Mouse (Mus musculus) cerebellum, adult 18-20 months (tissue): ENCODE data around the gene Tlr9.
A peak's percentile ranks its signal among the peaks of the same experiment; 100 is the strongest.

ENCODE experiments used
- DNase-seq, 2 experiments: peaks; one replicate each; pipeline ENCODE4 v3.0.0; 2021

The Tlr9 gene

DNA sequence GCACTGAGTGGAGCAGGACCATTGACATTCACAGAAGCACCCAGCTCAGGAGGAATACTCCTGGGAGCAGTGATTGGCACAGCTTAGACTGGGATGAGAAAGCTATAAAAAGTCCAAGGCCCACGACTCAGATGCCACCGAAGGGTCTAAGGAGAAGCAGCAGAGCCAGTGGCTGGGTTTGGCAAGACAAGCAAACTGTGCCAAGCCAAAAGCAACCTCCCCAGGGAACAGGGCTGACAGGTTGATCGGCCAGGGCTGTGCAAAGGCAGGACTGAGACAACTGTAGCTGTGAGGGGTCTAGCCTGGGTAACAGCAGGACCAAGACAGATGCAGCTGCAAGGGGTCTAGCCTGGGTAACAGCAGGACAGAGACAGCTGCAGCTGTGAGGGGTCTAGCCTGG lies 10.6 kb downstream of the Tlr9 start:
- DNase-seq, result no peak

DNA sequence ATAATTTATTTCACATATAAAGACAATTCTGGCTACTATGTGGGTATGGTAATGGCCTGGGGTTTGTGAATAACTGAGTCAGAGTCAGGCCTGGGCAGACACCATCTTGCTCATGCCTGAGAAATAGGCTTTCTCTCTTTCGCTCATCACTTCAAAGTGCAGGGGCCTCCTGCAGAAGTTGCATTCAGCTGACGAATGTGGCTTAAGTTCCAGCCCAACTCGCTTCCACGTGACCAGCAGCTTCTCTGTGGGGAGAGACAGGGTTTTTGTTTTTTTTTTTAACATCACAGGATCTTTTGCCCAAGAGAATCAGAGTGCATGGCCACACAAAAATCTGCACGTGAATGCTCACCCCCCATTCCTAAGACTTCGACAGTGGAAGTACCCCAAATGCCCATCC lies 11.6 kb downstream of the Tlr9 start:
- no peak for DNase-seq

DNA sequence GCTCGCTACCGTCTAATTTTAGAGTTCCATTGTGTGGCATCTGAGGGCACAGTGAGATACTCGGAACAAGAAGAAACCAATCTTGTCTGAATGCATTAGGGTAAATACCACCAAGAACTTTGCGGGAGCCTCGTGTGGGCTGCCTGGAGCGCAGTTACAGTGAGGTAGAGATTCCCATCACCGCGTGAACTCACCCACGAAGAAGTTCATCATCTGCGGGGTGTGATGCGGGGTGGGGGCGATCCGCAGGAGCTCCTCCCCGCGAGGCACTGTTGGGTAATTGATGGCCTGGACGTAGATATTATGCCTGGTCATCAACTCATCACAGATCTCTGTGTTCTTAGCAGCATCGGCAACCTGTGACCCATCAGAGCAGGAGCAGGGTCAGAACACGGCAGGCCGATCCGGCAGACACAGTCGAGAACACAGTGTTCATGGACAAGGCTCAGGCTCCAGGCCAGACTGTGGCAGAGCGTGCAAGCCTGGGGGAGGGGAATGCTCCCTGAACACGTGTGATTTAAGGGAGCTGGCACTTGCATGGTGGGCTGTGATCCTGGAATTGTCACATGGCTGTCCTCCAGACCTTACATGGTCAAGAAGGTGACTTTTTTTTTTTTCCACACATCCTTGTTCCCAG lies 12.9 kb downstream of the Tlr9 start:
- no peak for DNase-seq

DNA sequence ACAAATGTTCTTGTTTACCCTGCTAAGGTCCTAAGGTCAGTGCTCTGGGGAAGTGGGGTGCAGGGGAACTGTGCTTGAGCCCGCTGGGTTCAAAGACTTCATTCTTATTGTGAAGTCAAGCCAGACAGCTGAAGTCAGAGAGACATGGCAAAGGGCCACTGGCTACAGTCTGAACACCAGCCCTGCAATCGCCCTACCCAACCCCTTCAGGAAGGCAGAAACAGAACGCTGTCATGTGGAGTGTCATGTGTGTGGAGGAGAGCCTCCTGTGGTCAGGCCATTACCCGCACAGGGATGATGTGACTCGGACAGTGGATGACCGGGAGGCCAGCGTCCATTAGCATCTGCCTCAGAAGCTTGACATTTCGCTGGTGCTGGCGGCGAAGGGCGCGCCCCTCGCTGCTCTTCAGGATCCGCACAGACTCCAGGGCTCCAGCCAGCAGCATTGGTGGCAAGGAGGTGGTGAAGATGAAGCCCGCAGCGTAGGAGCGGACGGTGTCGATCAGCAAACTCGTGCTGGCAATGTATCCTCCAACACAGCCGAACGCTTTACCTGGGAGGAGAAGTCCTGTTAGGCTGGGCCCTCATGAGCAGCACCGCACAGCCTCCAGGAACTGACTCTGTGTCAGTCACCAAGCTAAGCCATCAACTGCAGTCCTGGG lies 13.9 kb downstream of the Tlr9 start:
- no peak for DNase-seq

DNA sequence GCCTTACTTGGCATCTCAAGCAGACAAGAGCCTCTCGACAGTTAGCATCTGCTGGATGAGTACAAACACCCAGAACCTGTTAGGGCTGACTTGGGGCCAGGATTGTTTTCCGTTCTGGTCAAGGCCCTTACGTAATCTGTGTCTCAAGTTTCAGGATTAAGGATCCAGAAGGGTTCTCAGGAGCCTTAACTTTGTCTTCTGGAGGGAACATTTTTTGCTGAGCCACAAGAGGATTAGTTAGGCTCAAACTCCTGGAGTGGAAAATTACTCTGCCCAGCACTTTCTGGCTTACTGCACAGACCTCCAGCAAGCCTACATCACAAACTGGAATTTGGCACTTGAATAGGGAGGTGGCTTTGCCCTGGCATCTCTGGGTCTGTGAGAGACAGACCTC lies 14.4 kb downstream of the Tlr9 start:
- DNase-seq, result no peak

DNA sequence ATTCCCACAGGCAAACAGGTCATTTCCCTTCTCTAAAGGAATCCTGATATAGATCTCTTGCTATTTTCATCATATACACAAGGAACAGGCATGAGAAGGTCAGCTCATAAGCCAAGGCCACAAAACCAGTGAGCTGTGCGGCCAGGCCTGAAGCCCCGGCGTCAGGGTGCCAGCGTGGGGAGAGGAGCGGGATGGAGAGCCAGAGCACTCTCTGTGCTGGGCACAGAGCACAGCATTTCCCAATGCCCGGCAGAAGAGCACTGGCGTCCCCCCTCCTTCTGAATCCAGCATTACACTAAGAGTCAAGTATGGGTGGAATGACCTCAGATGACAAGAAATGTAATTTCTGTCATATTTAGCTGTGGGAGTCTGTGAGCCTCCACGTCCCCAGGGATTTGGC lies 15.0 kb downstream of the Tlr9 start:
- DNase-seq, result no peak

DNA sequence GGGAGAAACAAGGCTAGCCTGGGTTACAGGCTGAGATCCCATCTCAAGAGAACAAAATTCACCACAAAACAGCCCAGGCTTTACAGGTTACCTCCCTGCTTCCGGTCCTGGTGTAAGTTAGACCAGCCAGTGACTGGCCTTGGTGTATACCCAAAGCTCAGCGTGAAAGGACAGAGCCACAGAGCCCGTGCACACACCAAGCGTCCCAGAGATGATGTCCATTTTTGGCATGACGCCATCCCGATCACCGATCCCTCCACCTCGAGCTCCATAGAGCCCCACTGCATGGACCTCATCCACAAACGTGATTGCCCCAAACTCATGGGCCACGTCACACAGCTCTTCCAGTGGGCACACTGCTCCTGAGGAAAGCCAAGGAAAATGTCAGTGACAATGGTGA lies 15.5 kb downstream of the Tlr9 start:
- DNase-seq, result no peak

DNA sequence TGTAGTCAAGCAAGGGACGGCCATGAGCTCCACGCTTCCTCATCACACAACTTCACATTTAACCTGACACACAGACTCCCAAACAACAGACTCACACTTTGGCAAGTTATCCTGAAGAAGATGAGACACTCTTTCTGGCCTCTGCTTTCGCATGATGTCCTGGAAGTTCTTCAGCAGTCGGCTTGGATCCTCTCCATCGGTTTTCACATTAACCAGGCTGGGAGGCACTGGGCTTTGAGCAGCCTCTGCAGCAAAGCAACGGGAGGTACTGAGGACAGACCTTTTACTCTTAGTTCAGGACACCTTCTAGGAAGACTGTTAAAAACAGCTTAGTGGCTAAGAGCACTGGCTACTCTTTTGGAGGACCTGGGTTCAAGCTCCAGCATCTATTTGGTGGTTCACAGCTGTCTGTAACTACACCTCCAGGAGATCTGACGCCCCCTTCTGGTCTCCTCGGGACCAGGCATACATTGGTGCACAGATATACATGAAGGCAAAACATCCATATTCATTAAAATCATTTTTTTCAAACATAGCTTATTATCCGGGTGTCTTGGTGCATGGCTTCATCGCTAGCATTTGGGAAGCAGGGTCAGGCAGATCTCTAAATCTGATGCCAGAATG lies 19.3 kb downstream of the Tlr9 start:
- DNase-seq, result no peak

DNA sequence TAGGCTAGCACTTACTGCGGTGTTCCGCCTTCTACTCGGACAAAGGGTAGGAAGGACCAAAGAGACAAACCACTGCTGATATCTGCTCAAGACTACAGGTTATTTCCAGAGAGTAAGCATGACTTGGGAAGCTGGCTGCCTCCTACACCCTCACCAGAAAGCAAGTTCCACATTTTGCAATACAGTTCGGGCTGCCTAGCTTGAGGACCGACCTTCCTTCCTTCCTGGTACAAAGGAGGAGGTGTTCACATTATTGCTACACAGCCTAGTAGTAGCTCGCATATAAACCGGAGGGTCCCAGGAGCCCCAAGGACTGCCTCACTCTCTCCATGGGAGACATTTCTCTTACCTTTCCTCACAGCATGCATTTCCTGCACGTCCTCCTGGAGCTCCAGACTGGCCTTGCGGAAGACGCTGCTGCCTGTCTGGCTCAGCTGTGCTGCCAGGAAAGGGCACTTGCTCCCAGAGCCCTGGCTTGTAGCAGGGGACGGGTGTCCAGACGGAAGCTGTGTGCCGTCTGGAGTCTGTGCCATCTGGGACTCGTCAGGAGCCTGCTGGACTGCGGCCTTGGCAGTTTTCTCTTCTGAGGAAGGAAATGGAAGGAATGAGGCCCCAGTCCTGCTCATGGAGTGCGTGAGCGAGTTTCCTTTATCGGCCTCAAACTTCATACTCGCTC lies 20.6 kb downstream of the Tlr9 start:
- DNase-seq, result peak; percentile 83 to 90

DNA sequence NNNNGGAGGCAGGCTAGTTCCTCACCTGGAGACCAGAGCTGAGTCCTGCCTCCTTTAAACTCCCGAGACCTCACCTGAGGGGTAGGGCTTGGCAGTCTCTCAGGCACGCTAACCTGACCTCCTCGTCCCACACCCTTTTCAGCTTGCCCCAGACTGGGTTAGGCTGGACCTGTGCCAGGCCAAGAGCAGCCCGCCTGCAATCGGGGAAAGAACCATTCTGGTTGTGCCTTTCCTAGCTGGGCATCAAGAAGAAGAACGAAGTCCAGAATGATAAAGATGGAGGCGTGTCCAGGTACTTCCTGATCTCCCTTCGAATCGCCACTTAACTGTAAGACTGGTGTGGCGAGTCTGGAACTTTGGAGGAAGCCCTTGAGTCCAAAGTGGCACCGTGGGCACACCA lies 27.2 kb downstream of the Tlr9 start:
- DNase-seq, result no peak

DNA sequence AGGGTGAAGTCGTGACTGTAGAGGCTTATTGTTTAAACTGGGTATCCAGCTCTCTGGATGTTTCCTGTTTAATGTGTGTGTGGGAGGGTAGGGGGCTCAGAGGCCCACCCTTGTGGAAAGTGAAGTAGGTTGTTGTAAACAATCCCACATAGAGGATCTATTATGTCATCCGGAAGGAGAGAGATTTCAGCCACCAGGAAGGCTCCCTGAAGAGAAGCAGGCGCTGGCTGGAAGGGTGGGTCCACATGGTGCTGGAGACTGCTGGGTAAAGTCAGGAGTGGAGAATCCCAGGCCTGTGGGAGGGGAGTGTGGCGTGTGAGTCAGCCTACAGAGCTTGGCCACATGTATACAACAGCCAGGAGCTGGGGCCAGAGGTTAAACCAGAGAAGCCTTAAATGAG lies 27.8 kb downstream of the Tlr9 start:
- DNase-seq, result no peak

DNA sequence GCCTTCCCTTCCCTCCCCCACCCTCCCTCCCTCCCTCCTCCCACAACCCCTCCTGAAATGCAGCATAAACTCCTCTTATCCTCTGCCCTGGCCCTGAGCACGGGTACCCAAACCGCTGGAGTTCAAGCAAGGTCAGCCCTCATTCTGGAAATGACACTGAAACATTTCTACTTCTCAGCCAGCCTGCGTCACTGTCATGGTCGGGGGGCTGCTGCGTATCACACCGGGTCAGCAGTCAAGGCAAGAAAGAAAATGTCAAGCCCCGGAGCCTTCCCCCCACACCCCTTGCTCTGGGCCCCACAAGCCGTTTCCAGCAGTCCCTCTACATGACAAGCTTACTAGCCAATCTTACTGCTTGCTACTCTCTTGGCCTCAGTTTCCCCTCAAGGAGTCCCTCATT lies 28.7 kb downstream of the Tlr9 start:
- no peak for DNase-seq

DNA sequence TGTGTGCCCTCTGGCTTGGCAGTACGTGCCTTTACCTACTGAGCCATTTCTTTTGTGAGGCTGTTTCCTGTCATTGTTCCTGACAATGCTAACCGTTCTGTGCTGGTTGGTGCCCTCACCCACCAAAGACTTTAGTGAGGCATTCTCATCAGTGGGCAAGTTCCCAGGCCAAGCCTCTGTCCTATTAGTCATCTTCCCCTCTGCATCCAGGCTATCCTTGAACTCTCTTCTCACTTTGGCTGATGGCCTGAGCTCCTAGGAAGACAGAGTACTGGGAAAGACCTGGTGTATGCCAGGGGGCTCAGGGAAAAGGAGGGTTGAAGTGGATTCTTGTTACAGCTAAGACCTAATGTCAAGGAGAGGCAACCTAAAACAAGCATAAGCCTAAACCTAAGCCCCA lies 31.6 kb downstream of the Tlr9 start:
- DNase-seq, result no peak

DNA sequence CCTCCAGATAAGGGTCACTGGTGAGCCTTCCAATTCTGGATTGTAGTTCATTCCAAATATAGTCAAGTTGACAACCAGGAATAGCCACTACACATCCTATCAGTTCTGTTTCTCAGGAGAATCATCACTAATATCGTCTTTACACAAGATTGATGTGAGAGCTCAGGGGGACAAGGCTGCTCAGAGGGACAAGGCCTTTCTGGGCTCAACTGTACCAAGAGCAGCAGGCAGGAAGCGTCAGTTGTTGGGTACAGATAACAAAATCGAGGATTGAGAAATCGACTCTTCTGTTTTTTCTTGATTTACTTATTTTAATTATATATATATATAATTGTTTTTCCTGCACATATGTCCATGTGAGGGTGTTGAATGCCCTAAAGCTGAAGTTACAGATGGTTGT lies 36.0 kb downstream of the Tlr9 start:
- DNase-seq, result no peak

DNA sequence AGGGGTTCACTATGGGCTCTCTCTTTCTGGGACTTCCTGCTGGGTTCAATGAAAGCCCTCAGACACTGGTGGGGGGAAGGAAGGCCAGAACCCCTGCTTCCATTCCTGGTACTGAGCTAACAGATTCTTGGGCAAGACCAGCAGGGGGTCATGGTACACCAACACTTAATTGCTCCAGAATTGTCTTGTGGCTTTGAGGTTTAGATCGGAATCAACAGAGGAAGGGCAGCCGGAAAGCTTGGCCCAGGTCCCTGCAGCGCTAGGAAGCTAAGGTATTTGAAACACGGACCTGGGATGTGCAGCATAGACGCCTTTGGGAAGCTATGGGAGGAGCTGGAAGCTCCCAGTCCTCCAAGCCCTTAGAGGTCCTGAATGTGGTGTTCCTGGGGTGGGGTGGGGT lies 36.6 kb downstream of the Tlr9 start:
- DNase-seq, result no peak

DNA sequence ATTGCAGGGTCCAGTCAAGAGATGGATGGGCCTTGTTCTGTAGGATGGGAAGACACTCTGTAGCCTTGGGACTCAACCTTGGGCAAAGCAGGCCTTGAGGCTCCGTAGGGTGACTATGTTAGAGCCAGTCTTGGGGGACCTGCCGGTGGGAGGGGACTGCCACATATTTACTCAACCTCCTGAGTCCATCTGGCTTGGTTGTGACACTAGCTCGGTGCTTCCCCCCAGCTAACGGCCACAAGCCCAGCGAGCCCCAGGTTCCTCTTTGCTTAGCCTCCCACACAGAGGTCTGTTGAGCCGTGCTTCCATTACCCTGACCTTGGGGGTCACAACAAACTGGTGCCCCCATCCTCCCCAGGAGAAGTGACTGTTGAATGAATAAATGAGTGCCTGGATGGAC lies 38.7 kb downstream of the Tlr9 start:
- no peak for DNase-seq

DNA sequence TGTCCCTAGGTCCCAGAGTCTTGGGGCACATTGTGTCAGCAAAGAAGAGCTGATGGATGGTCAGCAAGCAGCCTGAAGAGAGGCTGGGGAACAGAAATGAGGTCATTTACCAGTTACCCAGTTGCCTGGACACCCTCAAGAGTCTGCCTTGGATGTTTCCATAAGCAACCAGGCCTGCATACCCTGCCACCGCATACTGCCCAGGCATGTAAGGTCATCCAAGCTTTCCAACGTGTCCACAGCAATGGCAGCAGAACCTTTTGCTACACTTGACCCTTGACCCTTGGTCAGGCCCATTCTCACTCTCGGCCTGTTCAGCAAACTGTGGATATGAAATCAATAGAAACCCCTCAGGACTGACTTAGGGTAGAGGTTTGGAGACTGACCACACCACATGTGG lies 39.1 kb downstream of the Tlr9 start:
- no peak for DNase-seq

DNA sequence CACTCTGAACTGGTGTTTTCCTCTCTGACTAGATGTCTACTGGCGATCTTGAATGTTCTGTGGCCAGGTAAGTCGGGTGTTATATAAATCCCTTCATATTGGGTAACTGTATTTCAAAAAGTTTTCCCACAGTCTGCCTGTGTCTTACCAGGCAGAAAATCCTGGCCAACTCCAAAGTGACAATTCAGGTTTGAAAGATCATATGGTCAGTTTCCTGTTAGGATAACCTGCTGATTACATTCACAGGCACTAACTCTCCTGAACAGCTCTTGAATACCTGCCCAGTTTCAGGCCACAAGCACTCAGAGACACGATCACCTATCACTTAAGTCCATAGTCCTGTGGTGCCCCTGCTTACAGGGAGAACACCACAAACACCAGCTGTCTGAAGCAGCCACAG lies 39.7 kb downstream of the Tlr9 start:
- no peak for DNase-seq

DNA sequence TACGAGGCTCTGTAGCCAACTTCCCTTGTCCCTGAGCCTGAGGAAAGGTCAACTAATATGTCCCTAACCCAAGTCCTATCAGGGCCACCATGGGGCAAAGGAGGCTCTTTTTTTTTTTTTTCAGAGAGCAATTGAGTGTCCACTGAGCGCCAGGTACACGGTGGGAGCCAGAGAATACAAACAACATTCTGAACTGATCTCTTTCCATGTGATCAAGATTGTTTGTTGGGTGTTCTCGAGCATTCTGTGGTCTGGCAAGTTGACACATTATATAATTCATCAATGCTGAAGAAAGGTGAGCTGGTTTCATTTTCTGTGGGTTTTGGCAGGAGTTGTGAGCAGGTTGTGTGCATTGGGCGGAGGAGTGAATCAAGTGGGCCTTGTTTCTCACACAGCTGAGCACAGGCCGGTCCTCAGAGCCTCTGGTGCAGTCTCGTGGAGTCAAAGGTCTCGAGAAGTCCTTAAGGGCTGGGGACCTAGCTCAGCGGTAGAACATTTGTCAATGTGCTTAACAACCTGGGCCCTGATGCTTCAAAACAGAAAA lies 41.1 kb downstream of the Tlr9 start:
- DNase-seq, result no peak

DNA sequence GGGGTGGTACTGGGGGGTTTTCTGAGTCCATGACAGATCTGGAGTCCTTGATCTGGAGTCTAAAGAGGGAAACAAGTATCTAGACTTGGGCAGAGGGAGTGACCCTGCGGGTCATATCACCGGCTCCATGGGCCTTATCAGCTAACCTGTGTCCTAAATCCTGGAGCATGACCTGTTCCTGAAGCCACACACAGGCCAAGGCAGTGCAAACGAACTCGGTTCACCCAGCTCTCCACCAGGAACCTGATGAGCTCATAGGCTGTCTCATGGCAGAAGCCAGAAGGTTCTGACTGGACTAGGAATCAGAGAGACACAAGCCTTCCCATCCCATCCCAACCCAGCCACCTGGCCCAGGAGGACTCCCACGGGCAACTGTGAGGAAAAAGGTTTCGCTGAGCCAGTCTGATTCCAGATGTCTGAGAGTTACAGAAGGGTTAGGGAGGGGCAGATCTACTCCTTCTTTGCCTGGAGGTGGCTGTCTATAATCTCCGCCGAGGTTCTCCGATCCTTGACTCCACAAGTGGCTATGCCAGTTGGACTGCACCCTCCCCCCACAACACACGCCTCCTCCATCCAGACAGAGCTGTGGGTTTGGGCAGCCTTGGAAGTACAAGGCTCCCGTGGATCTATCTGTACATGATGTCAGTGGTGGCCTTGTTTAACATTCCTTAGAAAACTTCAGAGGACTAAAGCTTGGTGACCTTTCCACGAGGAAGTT lies 43.1 kb downstream of the Tlr9 start:
- DNase-seq, result no peak

DNA sequence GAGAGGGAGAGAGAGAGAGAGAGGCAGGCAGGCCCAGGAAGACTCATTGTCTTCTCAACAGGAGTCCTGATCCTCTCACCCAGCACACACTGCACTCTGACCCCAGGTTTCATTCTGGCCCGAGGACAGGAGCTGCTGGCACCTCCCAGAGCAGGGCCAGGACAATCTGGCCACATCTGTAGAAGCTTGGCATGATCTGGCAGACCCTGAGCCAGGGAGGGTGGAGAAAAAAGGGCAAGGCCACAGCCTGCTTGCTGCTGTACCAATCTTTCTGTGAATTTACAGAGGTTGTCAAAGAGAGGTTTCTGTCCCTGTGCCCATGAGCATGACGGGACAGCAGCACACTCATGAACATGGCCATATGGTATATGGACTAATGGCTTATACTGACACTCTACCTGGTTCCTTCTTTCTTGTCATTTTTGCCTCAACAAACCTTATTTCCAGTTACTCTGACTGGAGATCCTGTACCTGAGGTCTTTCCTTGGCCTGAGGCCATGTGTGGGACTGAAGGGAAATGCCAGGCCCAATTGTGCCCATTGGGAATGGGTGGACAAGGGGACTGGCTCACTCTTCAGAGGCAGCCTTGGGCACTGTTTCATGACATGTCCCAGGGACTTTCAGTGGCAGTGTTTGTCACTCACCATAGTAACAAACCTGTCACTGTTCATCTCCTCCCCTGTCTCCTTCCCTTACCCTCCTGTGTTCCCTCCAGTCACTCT lies 44.7 kb downstream of the Tlr9 start:
- no peak for DNase-seq

DNA sequence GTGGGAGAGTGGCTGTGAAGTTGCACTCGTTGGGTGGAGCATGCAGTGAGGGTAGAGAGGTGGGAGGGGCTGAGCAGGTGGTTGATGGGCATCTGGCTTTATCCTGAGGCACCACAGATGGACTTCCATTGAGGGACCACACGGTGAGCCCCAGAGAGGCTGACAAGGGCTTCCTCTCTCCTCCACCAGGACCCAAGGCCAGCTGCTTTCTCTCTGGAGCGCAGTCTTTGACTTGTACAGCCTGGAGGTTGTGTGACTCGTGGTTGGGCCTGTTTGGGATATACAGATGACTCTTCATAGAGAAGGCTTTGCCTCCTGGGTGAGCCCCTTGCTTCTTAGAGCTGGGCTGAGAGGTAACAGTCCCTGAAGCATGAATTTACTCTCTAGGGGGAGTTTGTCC lies 46.0 kb downstream of the Tlr9 start:
- DNase-seq, result no peak
